Mouse (Mus musculus) heart, postnatal 14 days (tissue): ENCODE data around the gene Rph3al. TPM values are rescaled to one million over a fixed set of nuclear protein-coding genes. Genes with fewer than 3 reads are reported as not detected.
A peak's percentile ranks its signal among the peaks of the same experiment; 100 is the strongest.

Source experiments
- DNase-seq, 2 experiments: peaks; one replicate each; pipeline ENCODE4 v3.0.0; 2021 to 2022
- intact Hi-C: fragments of 180-260 bp; cut with DNase I; formaldehyde crosslinking; loops from one replicate; pipeline ENCODE4 v1.15.1; 2025
- total RNA-seq, 2 experiments: library from RNA; stranded (reverse); gene quantifications; 2 replicates each; pipeline ENCODE4 v1.2.3; 2021

The Rph3al gene
- total RNA-seq, 2 experiments from 2014 or later: 12.8 to 16.6 TPM

GRCm38 (mm10) chr11:75912944-75913657 lies 25.1 kb downstream of the Rph3al start:
- DNase-seq: peak; percentile 77 to 84
- intact Hi-C loops: loop anchor here (2.0 kb wide), 1 partner anchor 254 kb away; no protein-coding TSS in a partner anchor

DNA sequence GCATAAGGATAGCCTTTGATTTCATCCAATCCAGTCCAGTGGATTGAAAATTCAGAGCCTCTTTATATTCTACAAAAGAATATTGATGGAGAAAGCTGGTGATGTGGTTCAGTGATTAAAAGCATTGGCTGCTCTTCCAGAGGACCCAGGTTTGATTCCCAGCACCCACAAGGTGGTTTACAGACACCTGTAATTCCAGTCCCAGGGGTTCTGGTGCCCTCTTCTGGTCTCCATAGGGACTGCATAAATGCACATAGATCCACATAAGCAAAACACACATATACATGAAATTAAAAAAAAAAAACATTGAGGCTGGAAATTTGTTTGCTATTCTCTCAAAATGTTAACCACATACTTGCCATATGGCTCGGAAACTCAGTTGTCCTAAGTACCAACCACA lies 26.3 kb downstream of the Rph3al start:
- DNase-seq: no peak
- intact Hi-C loops: loop anchor here (2.0 kb wide), 2 partner anchors 129 to 255 kb away; no protein-coding TSS in a partner anchor

GRCm38 (mm10) chr11:75909702-75910429 lies 28.4 kb downstream of the Rph3al start:
- DNase-seq: no peak
- intact Hi-C loops: loop anchor here (2.0 kb wide), 1 partner anchor 127 kb away; no protein-coding TSS in a partner anchor

GRCm38 (mm10) chr11:75907406-75907805 lies 30.8 kb downstream of the Rph3al start:
- intact Hi-C loops: no loop called here
- DNase-seq: no peak

DNA sequence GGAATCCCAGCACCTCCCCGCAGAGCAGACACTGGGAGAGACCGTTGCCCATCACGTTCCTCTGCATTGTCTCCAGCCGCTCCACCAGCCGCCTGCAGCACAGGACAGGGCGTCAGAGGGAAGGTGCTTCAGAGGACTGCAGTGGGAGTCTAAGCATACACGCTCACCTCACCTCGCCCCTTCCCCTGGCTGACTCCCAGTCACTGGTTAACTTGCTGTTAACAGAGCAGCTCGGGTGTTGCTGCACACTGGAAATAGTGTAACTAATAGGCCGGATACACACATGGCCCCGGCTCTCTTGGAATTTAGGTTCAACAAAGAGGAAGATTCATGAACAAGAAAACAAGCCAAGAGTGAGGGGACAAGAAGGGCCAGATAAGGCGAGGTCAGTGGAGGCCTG lies 31.7 kb downstream of the Rph3al start:
- intact Hi-C loops: no loop called here
- DNase-seq: no peak

DNA sequence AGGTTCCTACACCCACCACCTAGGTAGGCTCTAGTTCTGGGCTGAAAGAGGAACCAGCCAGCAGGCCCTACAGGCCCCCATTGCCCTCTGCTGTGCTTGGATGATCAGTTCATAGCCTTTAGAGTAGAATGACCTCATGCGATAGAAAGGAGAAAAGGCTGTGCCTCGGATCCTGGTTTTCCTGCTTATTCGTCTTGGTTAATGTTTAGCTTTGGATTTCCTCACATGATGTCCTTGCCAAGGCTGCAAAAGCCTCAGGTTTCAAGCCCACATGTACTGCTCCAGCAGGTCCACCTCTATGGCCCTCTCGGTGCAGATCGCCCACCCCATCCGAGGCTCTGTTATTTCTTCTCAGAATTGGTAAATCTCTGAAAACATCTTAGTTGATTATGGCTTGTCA lies 33.2 kb downstream of the Rph3al start:
- DNase-seq: no peak
- intact Hi-C loops: loop anchor here (5.0 kb wide), 1 partner anchor 188 kb away; no protein-coding TSS in a partner anchor

DNA sequence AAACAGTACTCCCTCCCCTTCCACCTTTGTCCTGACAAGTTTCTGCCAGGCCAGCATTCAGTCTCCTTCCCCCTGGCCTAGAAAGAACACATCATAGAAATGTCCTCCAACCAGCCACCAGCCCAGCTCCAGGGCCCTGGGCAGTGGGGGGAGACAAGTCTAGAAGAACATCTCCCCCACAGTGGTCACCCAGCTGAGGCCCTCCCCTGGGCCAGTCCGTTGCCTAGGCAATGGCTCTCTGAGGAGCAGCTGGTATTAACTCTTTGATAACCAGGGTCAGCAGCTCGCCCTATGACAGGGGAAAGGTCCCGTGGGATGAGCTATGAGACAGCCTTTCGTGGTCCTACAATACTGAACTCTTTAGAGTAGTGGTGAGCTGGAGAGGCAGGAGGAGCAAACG lies 33.7 kb downstream of the Rph3al start:
- intact Hi-C loops: loop anchor here (5.0 kb wide), 1 partner anchor 187 kb away; no protein-coding TSS in a partner anchor
- DNase-seq: no peak

GRCm38 (mm10) chr11:75903486-75903885 lies 34.7 kb downstream of the Rph3al start:
- peak in 1 of 2 experiments; percentile 26 for DNase-seq
- intact Hi-C loops: loop anchor here (5.0 kb wide), 1 partner anchor 186 kb away; no protein-coding TSS in a partner anchor

DNA sequence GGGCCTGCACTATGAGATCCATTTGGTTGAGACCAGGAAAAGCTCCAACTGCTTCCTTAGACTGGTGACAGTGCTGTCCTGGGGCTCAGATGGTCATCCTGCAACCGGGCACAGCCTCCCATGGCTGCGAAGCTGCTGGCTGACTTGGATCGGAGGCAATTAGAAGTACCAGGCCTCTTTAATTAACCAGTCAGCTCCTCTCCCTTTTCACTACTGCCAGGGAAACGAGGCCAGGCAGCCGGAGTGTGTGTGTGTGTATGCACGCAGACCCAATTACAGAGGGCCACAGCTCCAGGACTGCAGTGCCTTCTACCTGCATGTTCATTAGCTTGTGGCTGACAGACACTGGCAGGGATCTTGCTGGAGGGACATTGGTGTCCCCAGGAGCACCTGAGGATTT lies 36.9 kb downstream of the Rph3al start:
- intact Hi-C loops: loop anchor here (5.0 kb wide), 1 partner anchor 184 kb away; no protein-coding TSS in a partner anchor
- no peak for DNase-seq

- intact Hi-C loops: loop anchor here (5.0 kb wide), 1 partner anchor 182 kb away; no protein-coding TSS in a partner anchor
- no peak for DNase-seq
These were observed 38.6 kb downstream of the Rph3al start for GRCm38 (mm10) chr11:75899676-75900075.

DNA sequence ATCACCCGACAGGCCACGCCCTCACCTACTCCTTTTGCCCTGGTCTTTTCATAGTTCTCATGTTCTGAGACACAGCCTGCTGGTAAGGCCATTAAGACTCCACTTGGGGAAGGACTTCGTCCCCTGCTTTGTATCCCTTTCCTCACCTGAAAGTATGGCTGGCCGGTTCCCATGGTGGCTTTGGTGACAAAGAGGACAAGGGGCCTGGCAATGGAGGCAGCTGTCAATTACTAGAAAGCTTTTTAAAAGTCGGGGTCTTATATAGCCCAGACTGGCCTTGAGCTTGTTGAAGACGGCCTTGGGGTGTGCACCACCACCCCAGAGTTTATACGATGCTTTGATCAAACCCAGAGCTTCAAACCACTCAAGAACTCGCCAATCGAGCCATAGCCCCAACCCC lies 39.7 kb downstream of the Rph3al start:
- DNase-seq: no peak
- intact Hi-C loops: no loop called here

GRCm38 (mm10) chr11:75894791-75895420 lies 43.3 kb downstream of the Rph3al start:
- no peak for DNase-seq

GRCm38 (mm10) chr11:75893956-75894355 lies 44.3 kb downstream of the Rph3al start:
- intact Hi-C loops: no loop called here
- DNase-seq: no peak

More at GRCm38 (mm10) chr11:75894791-75895420, 43.3 kb downstream of the Rph3al start:
- intact Hi-C loops: no loop called here

DNA sequence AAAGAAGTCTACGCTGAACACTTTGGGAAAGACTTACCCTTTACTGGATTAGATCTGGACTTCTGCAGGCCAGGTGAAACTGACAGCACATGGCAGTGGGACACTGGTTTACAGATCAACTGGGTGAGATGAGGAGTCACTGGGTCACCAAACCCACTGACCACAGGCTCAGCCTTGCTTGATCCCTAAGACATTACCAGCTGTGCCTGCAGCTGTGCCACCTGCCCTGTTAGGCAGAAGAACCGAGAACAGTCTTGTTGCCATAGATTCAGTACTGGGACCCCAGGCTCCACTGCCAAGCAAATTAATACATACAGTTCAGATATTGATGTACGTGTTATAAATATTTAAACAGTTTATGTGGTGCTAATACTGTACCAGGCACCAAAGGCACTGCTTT lies 50.9 kb downstream of the Rph3al start:
- intact Hi-C loops: no loop called here

GRCm38 (mm10) chr11:75881234-75881633 lies 57.0 kb downstream of the Rph3al start:
- intact Hi-C loops: no loop called here
- DNase-seq: no peak

More for the DNA sequence above, 50.9 kb downstream of the Rph3al start:
- no peak for DNase-seq

GRCm38 (mm10) chr11:75880064-75880463 lies 58.2 kb downstream of the Rph3al start:
- DNase-seq: peak in 1 of 2 experiments; percentile 19
- intact Hi-C loops: no loop called here

GRCm38 (mm10) chr11:75878460-75878859 lies 59.8 kb downstream of the Rph3al start:
- intact Hi-C loops: no loop called here
- DNase-seq: no peak

GRCm38 (mm10) chr11:75876043-75876780 lies 62.0 kb downstream of the Rph3al start:
- DNase-seq: peak in 1 of 2 experiments; percentile 17
- intact Hi-C loops: no loop called here

- intact Hi-C loops: no loop called here
- DNase-seq: no peak
These were observed 66.5 kb downstream of the Rph3al start for GRCm38 (mm10) chr11:75871688-75872087.

- no peak for DNase-seq
- intact Hi-C loops: no loop called here
These were observed 67.3 kb downstream of the Rph3al start for GRCm38 (mm10) chr11:75870947-75871346.
